Mouse (Mus musculus) hindbrain, embryonic 16.5 days (tissue): Measurements from ENCODE around the gene Aldh6a1. TPM values are rescaled to one million over a fixed set of nuclear protein-coding genes. Genes with fewer than 3 reads are reported as not detected.

Experiments used
- polyA plus RNA-seq: library from polyadenylated mRNA; unstranded; fragments of >200 nt; fragmentation: Nextera tagmentation; extraction: Ambion mirVana; gene quantifications from 2 replicates; pipeline ENCODE4 v1.2.1, GENCODE M21; 2015

The Aldh6a1 gene
- polyA plus RNA-seq, 1 experiment from 2014 or later: 41.8 TPM

Other genes starting within 250 kb of the Aldh6a1 start
- gene Elmsan1, start 232.1 kb downstream of the Aldh6a1 start, polyA plus RNA-seq: 3.1 and 4.3 TPM in 2 replicates
- 17.7 and 18.8 TPM in 2 replicates for gene Ptgr2, start 165.8 kb downstream of the Aldh6a1 start, polyA plus RNA-seq
- gene Zfp410, start 134.2 kb downstream of the Aldh6a1 start, polyA plus RNA-seq: 61.2 and 64.3 TPM in 2 replicates
- gene Coq6, start 89.3 kb downstream of the Aldh6a1 start, polyA plus RNA-seq: 45.4 and 48.2 TPM in 2 replicates
- 17.5 and 19.2 TPM in 2 replicates for gene Fam161b, start 89.2 kb downstream of the Aldh6a1 start, polyA plus RNA-seq
- gene Entpd5, start 42.0 kb downstream of the Aldh6a1 start, polyA plus RNA-seq: 11.9 and 14.6 TPM in 2 replicates
- 2.9 and 3.5 TPM in 2 replicates for gene Bbof1, start 41.9 kb downstream of the Aldh6a1 start, polyA plus RNA-seq
- 21.3 and 23.5 TPM in 2 replicates for gene Rnf113a2, start 33.8 kb downstream of the Aldh6a1 start, polyA plus RNA-seq
- 31.9 and 32.4 TPM in 2 replicates for gene Lin52, start 418 bp upstream of the Aldh6a1 start, polyA plus RNA-seq
- 3.0 and 3.7 TPM in 2 replicates for gene Vsx2, start 118.8 kb upstream of the Aldh6a1 start, polyA plus RNA-seq
- 13.6 and 14.5 TPM in 2 replicates for gene Abcd4, start 166.4 kb upstream of the Aldh6a1 start, polyA plus RNA-seq
- gene Vrtn, start 190.0 kb upstream of the Aldh6a1 start, polyA plus RNA-seq: 0.11 TPM in 1 of 2 replicates, not detected in the other
- gene Syndig1l, start 247.8 kb upstream of the Aldh6a1 start, polyA plus RNA-seq: 12.0 and 13.3 TPM in 2 replicates